Mouse (Mus musculus): ENCODE data around the gene Adssl1. TPM values are rescaled to one million over a fixed set of nuclear protein-coding genes. Genes with fewer than 3 reads are reported as not detected.

Adssl1 gene
- polyA plus RNA-seq, 1 experiment: not detected

- no peak for TF ChIP-seq GATA1 (IDR thresholded peaks at IDR 0.05; ENCODE audit: low read length)
Measured at GRCm38 (mm10) chr12:112628928-112629721, 9.3 kb downstream of the Adssl1 start.

GRCm38 (mm10) chr12:112630029-112630428 lies 10.2 kb downstream of the Adssl1 start:
- TF ChIP-seq GATA1 (IDR thresholded peaks at IDR 0.05; ENCODE audit: low read length): no peak

GRCm38 (mm10) chr12:112630796-112631195 lies 11.0 kb downstream of the Adssl1 start:
- no peak for TF ChIP-seq GATA1 (IDR thresholded peaks at IDR 0.05; ENCODE audit: low read length)

- no peak for TF ChIP-seq GATA1 (IDR thresholded peaks at IDR 0.05; ENCODE audit: low read length)
Measured at GRCm38 (mm10) chr12:112631472-112631871, 11.6 kb downstream of the Adssl1 start.

- no peak for TF ChIP-seq GATA1 (IDR thresholded peaks at IDR 0.05; ENCODE audit: low read length)
Measured at GRCm38 (mm10) chr12:112632084-112632777, 12.4 kb downstream of the Adssl1 start.

GRCm38 (mm10) chr12:112632907-112633306 lies 13.1 kb downstream of the Adssl1 start:
- no peak for TF ChIP-seq GATA1 (IDR thresholded peaks at IDR 0.05; ENCODE audit: low read length)

- no peak for TF ChIP-seq GATA1 (IDR thresholded peaks at IDR 0.05; ENCODE audit: low read length)
Measured at GRCm38 (mm10) chr12:112633686-112634085, 13.8 kb downstream of the Adssl1 start.

- TF ChIP-seq GATA1 (IDR thresholded peaks at IDR 0.05; ENCODE audit: low read length): no peak
Measured at GRCm38 (mm10) chr12:112639526-112639925, 19.7 kb downstream of the Adssl1 start.

- no peak for TF ChIP-seq GATA1 (IDR thresholded peaks at IDR 0.05; ENCODE audit: low read length)
Measured at GRCm38 (mm10) chr12:112643126-112643525, 23.3 kb downstream of the Adssl1 start.

- no peak for TF ChIP-seq GATA1 (IDR thresholded peaks at IDR 0.05; ENCODE audit: low read length)
Measured at GRCm38 (mm10) chr12:112644180-112644854, 24.5 kb downstream of the Adssl1 start, which contains the start of gene Siva1. Gene Siva1, plus strand, starts transcription at chr12:112644679.

GRCm38 (mm10) chr12:112644855-112645506 lies 25.1 kb downstream of the Adssl1 start:
- no peak for TF ChIP-seq GATA1 (IDR thresholded peaks at IDR 0.05; ENCODE audit: low read length)

GRCm38 (mm10) chr12:112646139-112646538 lies 26.3 kb downstream of the Adssl1 start:
- TF ChIP-seq GATA1 (IDR thresholded peaks at IDR 0.05; ENCODE audit: low read length): no peak

- no peak for TF ChIP-seq GATA1 (IDR thresholded peaks at IDR 0.05; ENCODE audit: low read length)
Measured at GRCm38 (mm10) chr12:112648081-112648480, 28.2 kb downstream of the Adssl1 start.

GRCm38 (mm10) chr12:112651778-112652439 lies 32.1 kb downstream of the Adssl1 start:
- no peak for TF ChIP-seq GATA1 (IDR thresholded peaks at IDR 0.05; ENCODE audit: low read length)

All from G1E-ER4 (cell line).